Mouse (Mus musculus): ENCODE measurements around the gene Arhgap6.

Gene Arhgap6

DNA sequence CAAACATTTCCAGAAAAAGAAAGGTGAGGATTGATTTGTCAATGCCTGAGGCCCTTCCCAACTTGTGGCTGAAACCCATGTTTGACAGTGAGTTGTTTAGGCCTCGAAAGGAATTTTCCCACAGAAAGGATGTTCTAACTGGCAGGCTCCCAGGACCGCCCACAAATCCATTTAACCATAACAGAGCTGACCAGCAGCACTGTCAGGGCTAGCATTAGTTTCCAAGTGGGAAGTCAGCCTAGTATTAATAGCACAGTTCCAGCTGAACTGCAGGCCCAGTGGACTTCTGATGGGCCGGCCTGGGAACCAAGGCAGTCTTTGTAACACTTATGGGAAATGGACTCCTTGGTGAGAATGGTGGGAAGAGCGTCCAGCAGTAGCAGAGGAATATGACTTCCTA is 317.8 kb downstream of the Arhgap6 start:
- peak; percentile 10 for DNase-seq (ENCODE audit: low spot score)

GRCm38 (mm10) chrX:169123115-169123772 is 328.3 kb downstream of the Arhgap6 start:
- DNase-seq (ENCODE audit: low spot score): no peak

DNA sequence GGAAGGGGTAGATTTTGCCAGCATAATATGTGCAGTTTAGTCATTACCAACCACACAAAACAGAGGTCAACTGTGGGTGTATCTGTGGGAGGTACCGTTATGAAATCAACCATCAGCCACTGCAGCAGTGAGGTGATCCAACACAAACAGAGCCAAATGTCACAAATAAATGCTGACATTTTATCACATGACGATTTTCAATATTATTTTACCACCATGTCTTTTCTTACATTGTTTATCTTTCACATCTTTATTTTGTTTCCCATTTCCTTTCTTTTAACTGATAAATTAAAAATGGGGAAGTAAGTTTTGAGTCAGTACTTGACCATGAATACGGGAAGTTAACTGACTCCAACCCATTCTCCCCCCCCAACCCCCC is 328.9 kb downstream of the Arhgap6 start:
- no peak for DNase-seq (ENCODE audit: low spot score)

- DNase-seq (ENCODE audit: low spot score): no peak
Measured at GRCm38 (mm10) chrX:169139758-169140157, 344.9 kb downstream of the Arhgap6 start.

- no peak for DNase-seq (ENCODE audit: low spot score)
Measured at GRCm38 (mm10) chrX:169140467-169140866, 345.6 kb downstream of the Arhgap6 start.

GRCm38 (mm10) chrX:169153805-169154204 is 358.9 kb downstream of the Arhgap6 start:
- DNase-seq (ENCODE audit: low spot score): no peak

DNA sequence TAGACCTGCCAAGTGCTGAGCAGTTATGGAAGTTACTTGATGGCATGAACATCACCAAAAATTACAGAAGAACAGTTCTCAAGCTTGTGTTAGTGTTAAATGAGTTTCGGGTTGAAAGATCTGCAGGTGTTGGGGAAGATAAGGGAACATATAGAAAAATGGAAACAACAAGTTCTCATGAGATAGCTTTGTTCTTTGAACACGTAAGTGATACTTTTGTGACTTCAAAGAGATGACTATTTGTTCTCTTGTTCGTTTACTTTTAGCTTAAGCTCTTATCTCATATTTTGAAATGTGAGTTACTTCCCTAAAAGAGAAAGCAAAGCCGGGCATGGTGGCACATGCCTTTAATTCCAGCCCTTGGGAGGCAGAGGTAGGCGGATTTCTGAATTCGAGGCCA is 363.5 kb downstream of the Arhgap6 start:
- no peak for DNase-seq (ENCODE audit: low spot score)

DNA sequence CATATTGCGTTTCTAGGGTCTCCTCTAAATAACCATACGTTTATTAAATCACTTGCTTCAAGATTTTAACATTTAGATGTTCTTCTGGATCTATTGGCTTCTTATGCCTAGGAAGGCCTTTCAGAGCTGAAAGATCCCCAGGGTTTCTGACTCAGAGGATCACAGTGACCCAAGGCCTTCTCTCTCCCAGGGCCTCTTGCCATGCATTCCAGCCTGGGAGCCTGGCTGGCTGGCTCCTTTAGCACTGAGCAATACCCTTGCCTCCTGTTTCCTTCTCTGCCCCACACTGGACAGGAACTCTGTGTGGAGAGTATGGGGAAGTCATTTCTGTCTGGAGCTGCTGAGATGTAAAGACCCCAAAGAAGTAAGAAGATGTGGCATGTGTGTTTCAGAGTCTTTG is 376.1 kb downstream of the Arhgap6 start:
- no peak for DNase-seq (ENCODE audit: low spot score)

GRCm38 (mm10) chrX:169173796-169174195 is 378.9 kb downstream of the Arhgap6 start:
- DNase-seq (ENCODE audit: low spot score): no peak

DNA sequence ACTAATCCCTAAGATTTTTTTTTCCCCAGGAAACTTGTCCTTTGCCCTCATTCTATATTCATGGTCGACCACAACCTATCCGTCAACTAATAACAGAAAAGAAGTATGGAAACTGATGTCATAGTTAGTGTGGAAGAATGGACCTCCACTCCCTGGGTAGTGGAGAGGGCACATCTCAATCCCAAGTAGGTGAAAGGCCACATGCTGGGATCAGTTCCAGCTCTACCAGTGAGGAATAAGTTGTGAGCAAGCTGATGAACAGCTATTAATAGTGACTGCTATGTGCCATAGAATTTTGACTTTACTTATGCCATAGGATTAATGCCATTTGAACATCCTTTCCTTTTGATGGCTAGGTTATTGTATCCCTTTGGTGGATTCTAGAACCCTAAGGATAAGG is 383.7 kb downstream of the Arhgap6 start:
- DNase-seq (ENCODE audit: low spot score): no peak

DNA sequence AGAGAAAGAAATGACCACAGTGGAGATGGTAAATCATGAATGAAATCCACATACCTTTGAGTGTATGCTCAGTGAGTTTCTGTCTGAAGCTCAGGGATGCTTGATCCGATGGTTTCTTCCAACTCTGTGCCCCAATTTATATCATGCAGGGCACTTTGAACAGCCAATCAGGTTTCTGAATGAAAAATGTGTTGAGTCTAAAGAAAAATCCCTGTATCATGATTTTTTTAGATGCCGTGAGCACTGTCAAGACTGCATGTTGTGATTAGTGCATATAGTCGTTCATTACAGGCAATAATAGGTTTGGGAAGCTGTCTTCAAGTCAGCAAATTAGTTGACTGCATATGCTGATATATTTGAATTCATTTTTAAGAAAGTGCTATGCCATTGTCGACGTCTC is 392.2 kb downstream of the Arhgap6 start, which contains the start of gene Amelx:
Amelx (minus strand) TSS at position 101 of the 400 bp plus-strand sequence.
- no peak for DNase-seq (ENCODE audit: low spot score)

GRCm38 (mm10) chrX:169210019-169210418 is 415.1 kb downstream of the Arhgap6 start:
- DNase-seq (ENCODE audit: low spot score): no peak

- DNase-seq (ENCODE audit: low spot score): no peak
Measured at GRCm38 (mm10) chrX:169220064-169220463, 425.2 kb downstream of the Arhgap6 start.

DNA sequence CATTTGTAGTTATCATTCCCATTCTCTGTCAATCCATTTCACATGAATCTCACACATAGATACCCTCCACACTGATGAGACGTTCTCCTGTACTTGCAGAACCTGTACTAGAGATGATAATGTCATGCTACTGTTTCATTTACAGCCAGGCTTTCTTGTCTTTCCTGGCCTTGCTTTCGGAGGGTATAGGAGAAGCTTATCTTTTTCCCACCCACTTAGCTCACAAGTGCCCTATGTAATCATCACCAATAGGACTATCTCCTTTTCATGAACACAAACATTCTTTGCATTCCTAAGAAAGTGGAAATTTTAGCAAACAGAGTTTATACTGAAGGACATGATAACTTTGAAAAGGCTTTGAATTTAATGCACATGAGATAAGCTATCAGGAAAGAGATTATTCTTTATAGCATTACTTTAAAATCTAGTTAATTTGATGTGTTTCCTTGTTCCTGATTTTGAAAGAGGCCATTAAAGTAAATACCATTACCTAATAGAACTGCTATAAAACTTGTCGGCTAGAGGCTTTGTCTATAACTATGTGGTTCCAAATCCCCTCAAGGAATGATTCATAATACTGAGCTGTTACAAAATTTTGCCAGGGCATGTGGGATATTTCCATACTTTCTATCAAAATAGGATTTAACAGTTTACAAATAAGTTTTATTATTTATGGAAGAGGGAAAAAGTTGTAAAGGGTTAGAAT is 427.6 kb downstream of the Arhgap6 start:
- no peak for DNase-seq (ENCODE audit: low spot score)

DNA sequence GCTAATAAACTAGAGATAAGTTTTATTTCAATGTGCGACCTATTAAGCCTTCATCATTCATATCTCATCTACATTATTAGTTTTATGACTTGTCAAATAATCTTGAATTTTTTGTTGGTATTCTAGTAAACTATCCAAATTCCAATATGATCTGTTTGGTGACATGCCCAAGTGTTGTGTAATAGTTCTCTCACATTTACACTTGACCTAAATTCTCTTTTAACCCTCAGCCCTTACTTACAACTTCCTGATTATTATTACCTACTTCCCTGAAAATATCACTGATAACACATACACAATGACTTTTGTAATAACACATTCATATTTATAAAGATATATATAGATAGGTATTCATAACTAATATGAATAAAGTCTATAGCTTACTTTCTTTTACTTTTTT is 461.0 kb downstream of the Arhgap6 start:
- DNase-seq (ENCODE audit: low spot score): no peak

GRCm38 (mm10) chrX:169256741-169257140 is 461.8 kb downstream of the Arhgap6 start:
- DNase-seq (ENCODE audit: low spot score): no peak

- no peak for DNase-seq (ENCODE audit: low spot score)
Measured at GRCm38 (mm10) chrX:169261034-169261433, 466.1 kb downstream of the Arhgap6 start.

DNA sequence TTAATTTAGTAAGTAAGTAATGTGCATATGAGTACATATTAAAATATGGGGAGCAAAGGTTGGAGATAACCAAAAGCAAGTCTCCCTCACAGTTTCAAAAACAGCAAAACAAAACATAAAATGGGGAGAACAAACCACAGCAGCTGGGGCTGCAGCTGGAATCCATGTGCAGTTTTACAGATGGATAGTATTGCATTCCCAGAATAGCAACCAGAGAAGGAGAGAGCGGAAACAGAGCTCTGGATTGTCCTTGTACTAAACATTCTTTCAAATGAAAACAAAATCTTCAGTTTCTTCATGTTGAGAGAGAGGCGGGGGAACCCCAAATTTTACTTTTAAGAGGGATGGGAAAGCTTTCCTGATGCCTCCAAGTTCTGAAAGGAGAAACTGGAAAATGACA is 467.3 kb downstream of the Arhgap6 start:
- DNase-seq (ENCODE audit: low spot score): no peak

DNA sequence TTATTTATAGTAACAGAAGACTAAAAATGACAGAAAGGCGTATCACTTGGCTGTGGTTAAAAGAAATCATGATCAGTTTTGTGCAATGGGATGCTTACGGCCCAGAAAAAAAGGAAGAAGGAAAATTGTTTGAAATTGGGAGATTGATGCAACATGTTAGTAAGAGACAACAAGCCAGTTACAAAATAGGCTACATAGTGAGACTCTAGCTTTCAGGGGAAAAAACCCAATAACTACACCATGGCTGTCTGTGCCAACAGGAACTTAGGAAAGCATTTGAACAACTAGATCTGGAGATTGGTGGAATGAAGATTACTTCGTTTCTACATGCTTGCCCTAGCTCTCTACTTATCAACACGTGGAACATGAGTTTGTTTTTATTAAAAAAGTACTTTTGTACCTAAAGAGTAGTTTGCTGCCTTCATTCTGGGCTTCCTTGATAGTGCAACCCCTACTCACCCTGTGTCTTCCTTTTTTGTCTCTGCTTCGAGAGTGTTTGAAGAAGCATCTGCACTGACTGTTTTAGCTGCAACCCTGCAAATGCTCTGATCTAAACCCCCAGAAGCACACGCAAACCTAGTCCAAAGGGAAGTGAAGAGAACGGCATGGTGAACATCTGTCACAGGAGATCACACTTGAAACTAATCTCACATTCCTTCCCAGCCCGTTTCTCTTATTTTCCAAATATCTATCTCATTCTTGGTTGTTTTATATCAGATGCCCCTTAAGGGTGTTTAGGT is 468.7 kb downstream of the Arhgap6 start:
- DNase-seq (ENCODE audit: low spot score): no peak

DNA sequence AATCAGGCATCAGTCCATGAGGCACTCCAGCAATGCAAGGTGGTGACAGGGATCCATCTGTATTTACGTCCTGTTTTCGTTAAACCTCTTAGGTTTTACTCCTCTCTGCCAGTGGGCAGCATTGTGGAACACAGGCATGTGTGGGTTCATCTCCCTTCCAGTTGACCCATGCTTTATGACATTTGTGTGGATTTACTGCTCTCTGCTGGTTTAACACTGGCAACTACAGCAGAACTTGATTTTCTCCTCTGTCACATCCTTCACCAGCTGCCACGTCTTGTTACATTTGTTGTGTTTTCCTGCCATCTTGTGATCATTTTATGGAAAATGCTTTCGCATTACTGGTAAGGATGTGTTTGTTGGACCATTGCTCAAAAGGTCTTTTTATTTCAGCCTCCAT is 504.7 kb downstream of the Arhgap6 start:
- no peak for DNase-seq (ENCODE audit: low spot score)

DNA sequence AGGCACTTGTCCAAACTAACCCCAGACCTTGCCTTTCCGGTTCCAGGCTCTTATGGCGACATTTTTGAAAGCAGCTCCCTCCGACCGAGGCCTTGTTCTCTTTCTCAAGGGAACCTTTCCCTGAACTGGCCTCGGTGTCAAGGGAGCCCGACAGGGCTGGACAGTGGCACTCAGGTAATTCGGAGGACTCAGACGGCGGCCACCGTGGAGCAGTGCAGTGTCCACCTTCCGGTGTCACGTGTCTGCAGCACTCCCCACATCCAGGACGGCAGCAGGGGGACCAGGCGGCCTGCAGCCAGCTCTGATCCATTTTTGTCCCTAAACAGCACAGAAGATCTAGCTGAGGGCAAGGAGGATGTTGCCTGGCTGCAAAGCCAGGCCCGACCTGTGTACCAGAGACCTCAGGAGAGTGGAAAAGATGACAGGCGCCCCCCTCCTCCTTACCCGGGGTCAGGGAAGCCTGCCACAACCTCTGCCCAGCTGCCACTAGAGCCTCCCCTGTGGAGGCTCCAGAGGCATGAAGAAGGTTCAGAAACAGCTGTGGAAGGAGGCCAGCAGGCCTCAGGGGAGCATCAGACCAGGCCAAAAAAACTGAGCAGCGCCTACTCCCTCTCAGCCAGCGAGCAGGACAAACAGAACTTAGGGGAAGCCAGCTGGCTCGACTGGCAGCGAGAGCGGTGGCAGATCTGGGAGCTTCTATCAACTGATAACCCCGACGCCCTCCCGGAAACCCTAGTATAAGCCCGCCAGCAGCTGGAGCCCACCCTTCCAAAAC is 507.6 kb downstream of the Arhgap6 start:
- peak; percentile 13 for DNase-seq (ENCODE audit: low spot score)

GRCm38 (mm10) chrX:169303945-169304344 is 509.0 kb downstream of the Arhgap6 start:
- DNase-seq (ENCODE audit: low spot score): no peak

All from ovary, postnatal 36 days (tissue).